Mouse (Mus musculus): Measurements from ENCODE around the gene Fbxo4. TPM values are rescaled to one million over a fixed set of nuclear protein-coding genes. Genes with fewer than 3 reads are reported as not detected.

The Fbxo4 gene
- 4.7 and 6.2 TPM in 2 replicates for polyA plus RNA-seq (2014; fragmentation: Nextera tagmentation; extraction: Ambion mirVana)

GRCm38 (mm10) chr15:3979061-3979848, at the start of gene Fbxo4:
Gene Fbxo4 (minus strand): TSS chr15:3979573.
- Histone ChIP-seq H3K27me3 (ENCODE audit: control insufficient read depth, insufficient read depth, low read length) (no peaks in the 10 kb centered on the region), H3K36me3 (ENCODE audit: control insufficient read depth, insufficient read depth, low read length) (no peaks in the 10 kb centered on the region), H3K4me2 (ENCODE audit: low read depth, severe bottlenecking) (peak within 1 kb of the TSS; percentile 60), H3K4me1 (ENCODE audit: control insufficient read depth, insufficient read depth, low read length) (no peaks in the 10 kb centered on the region), H3K4me3 (ENCODE audit: low read depth, low read length) (peak within 1 kb of the TSS; percentile 59), H3K9me3 (ENCODE audit: control insufficient read depth, low read length) (no peaks in the 10 kb centered on the region), H3K27ac (replicated peaks; ENCODE audit: low read depth, low read length) (peak within 1 kb of the TSS; percentile 80), H3K9ac (ENCODE audit: low read length) (peak within 1 kb of the TSS; percentile 87)
- DNase-seq (ENCODE audit: low spot score) (peak; percentile 77), ATAC-seq (ENCODE audit: insufficient number of reproducible peaks, low FRiP score, low TSS enrichment, low read depth) (peak; percentile 93)
- 2% methylated on average over 60 of the region's 61 CpGs for WGBS

- Histone ChIP-seq H3K27ac (replicated peaks; ENCODE audit: low read depth, low read length) (no peak overlapping the region), H3K27me3 (ENCODE audit: control insufficient read depth, insufficient read depth, low read length) (no peaks in the 10 kb centered on the region)
- ATAC-seq (ENCODE audit: insufficient number of reproducible peaks, low FRiP score, low TSS enrichment, low read depth): no peak
These were observed 49.6 kb upstream of the Fbxo4 start for GRCm38 (mm10) chr15:4028960-4029359.

GRCm38 (mm10) chr15:4028411-4028700, 49.0 kb upstream of the Fbxo4 start:
- no peaks in the 10 kb centered on the region for H3K27me3 ChIP-seq (ENCODE audit: control insufficient read depth, insufficient read depth, low read length)
- H3K9ac ChIP-seq (ENCODE audit: low read length): no peak overlapping the region
- H3K9me3 ChIP-seq (ENCODE audit: control insufficient read depth, low read length): no peaks in the 10 kb centered on the region
- DNase-seq (ENCODE audit: low spot score) (no peak), ATAC-seq (ENCODE audit: insufficient number of reproducible peaks, low FRiP score, low TSS enrichment, low read depth) (no peak)
- 0 out of 2 replicates have a peak, but pooled peaks cover 3% of the 10 kb centered on the region for H3K4me1 ChIP-seq (ENCODE audit: control insufficient read depth, insufficient read depth, low read length)
- no peak overlapping the region for H3K4me2 ChIP-seq (ENCODE audit: low read depth, severe bottlenecking)
- no peaks in the 10 kb centered on the region for H3K36me3 ChIP-seq (ENCODE audit: control insufficient read depth, insufficient read depth, low read length)
- H3K27ac ChIP-seq (replicated peaks; ENCODE audit: low read depth, low read length): no peak overlapping the region
- H3K4me3 ChIP-seq (ENCODE audit: low read depth, low read length): no peak overlapping the region
- 87% methylated on average over 6 of the region's 6 CpGs for WGBS

More at GRCm38 (mm10) chr15:4028960-4029359, 49.6 kb upstream of the Fbxo4 start:
- 0 out of 2 replicates have a peak, but pooled peaks cover 3% of the 10 kb centered on the region for H3K4me1 ChIP-seq (ENCODE audit: control insufficient read depth, insufficient read depth, low read length)
- no peak overlapping the region for H3K4me2 ChIP-seq (ENCODE audit: low read depth, severe bottlenecking)
- no peak overlapping the region for H3K4me3 ChIP-seq (ENCODE audit: low read depth, low read length)
- no peaks in the 10 kb centered on the region for H3K36me3 ChIP-seq (ENCODE audit: control insufficient read depth, insufficient read depth, low read length)
- no peak overlapping the region for H3K9ac ChIP-seq (ENCODE audit: low read length)
- no peaks in the 10 kb centered on the region for H3K9me3 ChIP-seq (ENCODE audit: control insufficient read depth, low read length)
- DNase-seq (ENCODE audit: low spot score): no peak

- peak overlapping the region; percentile 66 for H3K4me2 ChIP-seq (ENCODE audit: low read depth, severe bottlenecking)
- peak overlapping the region; percentile 78 for H3K9ac ChIP-seq (ENCODE audit: low read length)
- no peaks in the 10 kb centered on the region for H3K36me3 ChIP-seq (ENCODE audit: control insufficient read depth, insufficient read depth, low read length)
- DNase-seq (ENCODE audit: low spot score): no peak
- H3K4me3 ChIP-seq (ENCODE audit: low read depth, low read length): peak overlapping the region; percentile 74
- WGBS: 8% methylated on average over 6 of the region's 6 CpGs
- H3K4me1 ChIP-seq (ENCODE audit: control insufficient read depth, insufficient read depth, low read length): 0 out of 2 replicates have a peak, but pooled peaks cover 3% of the 10 kb centered on the region
- H3K9me3 ChIP-seq (ENCODE audit: control insufficient read depth, low read length): no peaks in the 10 kb centered on the region
- 0 out of 2 replicates have a peak, but pooled peaks have one; percentile 26 for ATAC-seq (ENCODE audit: insufficient number of reproducible peaks, low FRiP score, low TSS enrichment, low read depth)
- no peaks in the 10 kb centered on the region for H3K27me3 ChIP-seq (ENCODE audit: control insufficient read depth, insufficient read depth, low read length)
- H3K27ac ChIP-seq (replicated peaks; ENCODE audit: low read depth, low read length): no peak overlapping the region
These were observed 48.5 kb upstream of the Fbxo4 start for GRCm38 (mm10) chr15:4027671-4028410.

- Histone ChIP-seq H3K9me3 (ENCODE audit: control insufficient read depth, low read length) (no peaks in the 10 kb centered on the region), H3K27me3 (ENCODE audit: control insufficient read depth, insufficient read depth, low read length) (no peaks in the 10 kb centered on the region), H3K4me2 (ENCODE audit: low read depth, severe bottlenecking) (peak overlapping the region; percentile 66), H3K36me3 (ENCODE audit: control insufficient read depth, insufficient read depth, low read length) (no peaks in the 10 kb centered on the region), H3K4me1 (ENCODE audit: control insufficient read depth, insufficient read depth, low read length) (0 out of 2 replicates have a peak, but pooled peaks cover 3% of the 10 kb centered on the region), H3K27ac (replicated peaks; ENCODE audit: low read depth, low read length) (peak overlapping the region; percentile 90), H3K9ac (ENCODE audit: low read length) (peak overlapping the region; percentile 78), H3K4me3 (ENCODE audit: low read depth, low read length) (peak overlapping the region; percentile 74)
- ATAC-seq (ENCODE audit: insufficient number of reproducible peaks, low FRiP score, low TSS enrichment, low read depth) (peak; percentile 85), DNase-seq (ENCODE audit: low spot score) (peak; percentile 85)
- WGBS: under 1% methylated on average over 65 of the region's 65 CpGs
These were observed 47.6 kb upstream of the Fbxo4 start for GRCm38 (mm10) chr15:4026831-4027584.

GRCm38 (mm10) chr15:4026231-4026773, 46.9 kb upstream of the Fbxo4 start, which contains the start of gene Oxct1:
Gene Oxct1 (plus strand): TSS chr15:4026383.
- Histone ChIP-seq H3K27ac (replicated peaks; ENCODE audit: low read depth, low read length) (peak within 1 kb of the TSS; percentile 90), H3K36me3 (ENCODE audit: control insufficient read depth, insufficient read depth, low read length) (no peaks in the 10 kb centered on the region), H3K9me3 (ENCODE audit: control insufficient read depth, low read length) (no peaks in the 10 kb centered on the region), H3K9ac (ENCODE audit: low read length) (peak within 1 kb of the TSS; percentile 78), H3K4me3 (ENCODE audit: low read depth, low read length) (peak within 1 kb of the TSS; percentile 74), H3K4me2 (ENCODE audit: low read depth, severe bottlenecking) (peak within 1 kb of the TSS; percentile 66), H3K4me1 (ENCODE audit: control insufficient read depth, insufficient read depth, low read length) (0 out of 2 replicates have a peak, but pooled peaks cover 3% of the 10 kb centered on the region), H3K27me3 (ENCODE audit: control insufficient read depth, insufficient read depth, low read length) (no peaks in the 10 kb centered on the region)
- WGBS: 0% methylated on average over 45 of the region's 45 CpGs
- DNase-seq (ENCODE audit: low spot score): peak; percentile 89
- peak; percentile 91 for ATAC-seq (ENCODE audit: insufficient number of reproducible peaks, low FRiP score, low TSS enrichment, low read depth)

- H3K4me1 ChIP-seq (ENCODE audit: control insufficient read depth, insufficient read depth, low read length): 0 out of 2 replicates have a peak, but pooled peaks cover 3% of the 10 kb centered on the region
- H3K4me3 ChIP-seq (ENCODE audit: low read depth, low read length): no peak overlapping the region
- no peak overlapping the region for H3K9ac ChIP-seq (ENCODE audit: low read length)
- H3K9me3 ChIP-seq (ENCODE audit: control insufficient read depth, low read length): no peaks in the 10 kb centered on the region
- H3K4me2 ChIP-seq (ENCODE audit: low read depth, severe bottlenecking): peak overlapping the region; percentile 66; the same call in 1 of the 2 replicates
- WGBS: 76% methylated on average over 11 of the region's 11 CpGs
- DNase-seq (ENCODE audit: low spot score) (no peak), ATAC-seq (ENCODE audit: insufficient number of reproducible peaks, low FRiP score, low TSS enrichment, low read depth) (no peak)
- no peak overlapping the region for H3K27ac ChIP-seq (replicated peaks; ENCODE audit: low read depth, low read length)
- H3K36me3 ChIP-seq (ENCODE audit: control insufficient read depth, insufficient read depth, low read length): no peaks in the 10 kb centered on the region
- H3K27me3 ChIP-seq (ENCODE audit: control insufficient read depth, insufficient read depth, low read length): no peaks in the 10 kb centered on the region
These were observed 46.1 kb upstream of the Fbxo4 start for GRCm38 (mm10) chr15:4025508-4025904.
